Mouse (Mus musculus) kidney, postnatal 10 days (tissue): ENCODE results near the gene Vmn2r56.
A peak's percentile ranks its signal among the peaks of the same experiment; 100 is the strongest.
"Not testable (repeated sequence)": the region's sequence is repeated elsewhere in the genome, so short reads cannot be mapped to it uniquely, and the experiment has no call there.

Source experiments
- DNase-seq: peaks from one replicate; pipeline ENCODE4 v3.0.0; 2021; ENCODE audit warnings: mixed read lengths

The Vmn2r56 gene

GRCm38 (mm10) chr7:12734904-12735303, at the start of gene Vmn2r56:
Vmn2r56 (minus strand) TSS chr7:12735004.
- no peak for DNase-seq

DNA sequence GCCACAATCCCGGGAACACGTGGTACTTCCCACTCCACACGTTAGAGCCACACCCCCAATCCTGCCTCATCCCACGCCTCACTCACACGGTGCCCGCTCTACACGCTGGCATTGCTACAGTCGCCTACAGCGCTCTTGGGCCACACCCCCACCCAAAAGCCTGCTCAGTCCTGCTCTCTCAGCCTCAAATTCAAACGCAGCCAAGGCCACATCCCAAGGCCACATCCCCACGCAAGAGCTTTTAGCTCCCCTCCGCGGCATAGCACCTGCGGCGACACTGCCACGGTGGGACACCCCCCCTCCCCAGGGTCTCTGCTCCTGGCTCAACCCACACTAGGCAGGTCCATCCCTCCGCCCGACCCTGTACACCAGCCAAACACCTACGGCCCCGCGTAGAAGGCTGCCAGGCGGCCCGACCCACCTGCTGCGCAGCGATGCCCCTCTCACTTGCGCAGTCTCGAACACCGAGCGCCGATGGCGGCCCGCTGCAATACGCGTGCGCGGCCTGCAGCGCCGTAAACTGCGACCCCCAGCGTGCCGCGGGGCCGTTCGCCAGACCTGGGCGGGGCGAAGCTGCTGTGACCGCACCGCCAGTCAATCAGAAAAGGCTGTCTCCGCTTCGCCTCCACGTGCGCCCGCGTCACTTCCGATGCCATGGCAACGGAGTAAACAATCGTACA, 45.5 kb upstream of the Vmn2r56 start:
- DNase-seq = peak; percentile 91

- DNase-seq = no peak
Measured at GRCm38 (mm10) chr7:12779782-12780150, 45.0 kb upstream of the Vmn2r56 start.

DNA sequence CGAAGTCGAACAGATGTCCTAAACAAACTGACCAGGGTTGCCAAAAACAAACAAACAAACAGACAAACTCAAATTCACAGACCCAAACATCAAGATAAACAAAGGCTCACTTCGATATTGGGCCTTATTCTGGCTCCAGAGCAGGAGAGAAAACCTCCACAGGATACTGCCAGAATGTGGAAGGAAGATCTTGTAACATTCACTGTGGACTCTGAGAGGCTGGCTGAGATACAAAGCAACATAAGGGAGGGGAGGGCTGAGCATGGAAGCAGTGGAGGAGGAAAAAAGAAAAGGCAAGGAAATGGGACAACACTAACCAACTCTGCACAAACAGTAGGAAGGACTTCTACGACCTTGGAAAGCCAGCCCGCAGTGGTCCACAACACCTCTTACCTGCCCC, 44.3 kb upstream of the Vmn2r56 start:
- DNase-seq = no peak

- DNase-seq = no peak
Measured at GRCm38 (mm10) chr7:12774606-12775005, 39.8 kb upstream of the Vmn2r56 start.

DNA sequence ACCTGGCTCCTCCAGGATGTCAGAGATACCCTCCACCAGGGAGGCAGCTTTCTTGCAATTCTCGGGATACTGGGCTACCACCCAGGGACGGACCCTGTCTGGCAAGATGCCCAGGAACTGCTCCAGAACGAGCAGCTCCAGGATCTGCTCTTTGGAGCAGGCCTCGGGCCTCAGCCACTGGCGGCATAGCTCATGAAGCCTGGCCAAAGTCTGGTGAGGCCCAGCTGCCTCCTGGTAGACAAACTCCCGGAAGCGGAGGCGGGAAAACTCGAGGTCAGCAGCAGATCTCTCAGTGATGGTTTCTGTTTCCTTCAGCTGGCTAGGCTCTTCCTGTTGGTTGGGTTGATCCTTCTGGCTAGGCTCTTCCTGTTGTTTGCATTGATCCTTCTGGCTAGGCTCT, 39.3 kb upstream of the Vmn2r56 start:
- no peak for DNase-seq

- DNase-seq = no peak
Measured at GRCm38 (mm10) chr7:12749431-12750198, 14.8 kb upstream of the Vmn2r56 start.

DNA sequence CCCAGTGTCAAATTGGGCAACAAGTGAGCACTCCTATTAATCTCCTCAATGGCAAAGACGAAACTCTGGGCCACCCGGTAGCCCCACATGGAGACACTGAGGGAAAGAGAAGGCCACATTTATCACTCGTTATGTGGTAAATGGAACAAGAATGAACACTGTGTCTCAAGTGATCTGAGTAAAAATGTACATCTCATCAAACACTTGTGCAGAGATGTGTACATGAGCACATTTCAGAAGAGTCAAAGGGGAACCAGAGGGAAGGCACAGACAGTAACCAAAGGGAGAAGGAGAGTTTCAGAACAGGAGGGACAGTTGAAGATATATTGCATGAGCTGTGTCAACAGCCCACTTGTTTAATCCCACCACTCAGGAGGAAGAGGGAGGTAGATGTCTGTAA, 49.9 kb downstream of the Vmn2r56 start, which contains the start of gene Vmn2r55:
Gene Vmn2r55 (minus strand): TSS at position 101 of the 400 bp plus-strand sequence.
- DNase-seq = not testable (repeated sequence)

DNA sequence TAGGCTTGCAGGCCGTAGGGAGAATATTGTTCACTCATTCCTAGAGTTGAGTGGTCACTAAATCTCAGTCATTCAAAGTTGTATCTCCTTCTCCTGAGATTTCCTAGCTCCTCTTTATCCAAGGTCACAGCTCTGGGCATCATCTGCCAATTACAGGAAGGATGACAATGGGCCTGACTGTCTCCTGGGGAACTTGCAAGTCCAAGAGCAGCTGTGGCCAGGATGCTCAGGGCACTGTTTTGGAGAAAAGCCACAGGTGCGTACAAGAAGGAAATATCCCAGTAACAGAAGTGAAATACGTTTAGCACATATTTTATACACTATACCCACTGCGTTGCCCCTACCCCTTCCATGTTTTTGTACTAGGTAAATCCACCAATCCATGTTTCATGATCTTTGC, 94.6 kb downstream of the Vmn2r56 start, which contains the start of gene Vmn2r54:
Gene Vmn2r54 (minus strand): TSS at position 101 of the 400 bp plus-strand sequence.
- DNase-seq = not testable (repeated sequence)
